Mouse (Mus musculus) liver, embryonic 14.5 days (tissue): Measurements from ENCODE around the gene Chmp3. TPM values are rescaled to one million over a fixed set of nuclear protein-coding genes. Genes with fewer than 3 reads are reported as not detected.

Source experiments
- ATAC-seq: fragments of 200-750 bp; cut with Nextera tagmentation; 2 replicates; pipeline ENCODE4 v1.8.0; 2017; ENCODE audit warnings: moderate number of reproducible peaks, mild to moderate bottlenecking, moderate library complexity; ENCODE audit not compliant: insufficient read depth
- DNase-seq, 3 experiments: peaks; one replicate each; pipeline ENCODE4 v3.0.0-alpha.2; 2012 to 2013; ENCODE audit warnings: low read depth in 3 of 3, low spot score in 3 of 3
- H3K27ac ChIP-seq: fragments of 300-500 bp; sonication (generic); 2 replicates; pipeline ENCODE4 v1.5.1; 2014; ENCODE audit warnings: moderate library complexity, mild to moderate bottlenecking, control low read depth, inconsistent platforms
- H3K27me3 ChIP-seq: fragments of 300-500 bp; sonication (generic); 2 replicates; pipeline ENCODE4 v1.6.1; 2014; ENCODE audit warnings: mild to moderate bottlenecking, low read length, moderate library complexity; ENCODE audit not compliant: control insufficient read depth, insufficient read depth
- H3K36me3 ChIP-seq: fragments of 300-500 bp; sonication (generic); replicated peaks from 2 replicates; pipeline ENCODE4 v1.6.1; 2014; ENCODE audit warnings: low read depth; ENCODE audit not compliant: control insufficient read depth, insufficient read depth
- H3K4me1 ChIP-seq, 2 experiments: fragments of 200-500 bp in 1 of 2; fragments of 300-500 bp in 1 of 2; sonication (generic) in 1 of 2; replicated peaks; 2 replicates each; pipeline ENCODE4 v1.6.1; 2012 to 2014; ENCODE audit warnings: antibody characterized with exemption in 1 of 2, inconsistent platforms in 1 of 2, low read length in 1 of 2; ENCODE audit not compliant: control insufficient read depth in 2 of 2, insufficient read depth in 2 of 2
- H3K4me2 ChIP-seq: fragments of 300-500 bp; sonication (generic); 2 replicates; pipeline ENCODE4 v1.6.1; 2014; ENCODE audit warnings: low read depth, mild to moderate bottlenecking, control low read depth, moderate library complexity
- H3K4me3 ChIP-seq, 2 experiments: fragments of 200-500 bp in 1 of 2; fragments of 300-500 bp in 1 of 2; sonication (generic) in 1 of 2; 2 replicates each; pipeline ENCODE4 v1.5.1; 2012 to 2014; ENCODE audit warnings: low read depth in 2 of 2, low read length in 2 of 2, mild to moderate bottlenecking in 2 of 2, control low read depth in 1 of 2, inconsistent platforms in 1 of 2, moderate library complexity in 1 of 2; ENCODE audit not compliant: insufficient read depth in 1 of 2
- H3K9ac ChIP-seq: fragments of 300-500 bp; sonication (generic); replicated peaks from 2 replicates; pipeline ENCODE4 v1.6.1; 2014; ENCODE audit warnings: mild to moderate bottlenecking, control low read depth, moderate library complexity
- H3K9me3 ChIP-seq: fragments of 300-500 bp; sonication (generic); 2 replicates; pipeline ENCODE4 v1.6.1; 2016; ENCODE audit warnings: low read length, mixed read lengths; ENCODE audit not compliant: control insufficient read depth
- CTCF ChIP-seq: IDR thresholded peaks from 2 replicates; pipeline ENCODE4 v1.5.1; 2016; ENCODE audit warnings: antibody characterized with exemption, low read depth, control low read depth
- EP300 ChIP-seq: IDR thresholded peaks from 2 replicates; pipeline ENCODE4 v1.6.1; 2016; ENCODE audit warnings: antibody characterized with exemption, low read depth
- WGBS: fragments of 180-500 bp; shearing (Covaris S2); extraction: QIAGEN DNeasy Blood & Tissue Kit; methylation state at CpG from one replicate; pipeline ENCODE4 v1.1.7; 2014; ENCODE audit not compliant: insufficient replicate concordance; 5-methylcytosine and 5-hydroxymethylcytosine counted together
- polyA plus RNA-seq, 2 experiments: library from polyadenylated mRNA; depleted of rRNA in 1 of 2; stranded (reverse) in 1 of 2; unstranded in 1 of 2; fragments of >200 nt; fragmentation: Nextera tagmentation in 1 of 2; extraction: Ambion mirVana in 1 of 2; gene quantifications; 2 replicates each; pipeline versions ENCODE4 v1.2.1 to v1.2.3; 2012 to 2014

The Chmp3 gene
- polyA plus RNA-seq, 2 experiments = 21.9 to 34.3 TPM

DNA sequence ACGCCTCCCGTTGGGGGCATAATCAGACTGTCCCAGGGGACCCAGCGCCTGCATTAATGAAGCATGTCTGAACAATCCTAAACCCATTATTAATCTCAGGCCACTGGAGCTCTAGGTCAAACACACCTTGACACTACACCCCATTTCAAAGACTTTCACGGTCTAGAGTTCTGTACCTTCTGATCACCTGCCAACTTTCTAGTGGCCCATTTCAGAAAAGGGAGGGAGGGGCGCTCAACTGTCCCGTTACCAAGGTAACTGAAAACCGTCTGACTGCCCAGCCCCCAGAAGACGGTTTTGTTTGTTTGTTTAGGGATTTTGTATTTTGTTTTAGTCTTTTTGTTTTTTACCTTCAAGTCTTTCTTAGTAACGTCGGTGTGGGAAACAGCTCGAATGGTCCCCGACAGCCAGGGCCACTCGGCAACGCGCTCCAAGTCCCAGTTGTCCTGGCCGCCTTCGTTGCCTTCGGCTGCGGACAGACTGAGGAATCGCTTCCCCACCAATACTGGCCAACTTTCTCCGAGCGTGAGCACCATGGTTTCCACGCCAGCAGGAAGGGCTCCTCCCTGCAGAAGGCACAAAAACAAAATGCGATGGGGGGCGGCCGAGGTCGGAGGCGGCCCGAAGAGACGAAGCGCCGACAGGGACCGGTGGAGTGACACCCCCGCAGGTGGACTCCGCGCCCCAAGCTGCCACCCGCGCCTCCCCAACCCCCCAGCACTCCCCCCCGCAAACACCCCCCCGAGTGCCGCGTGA, 88.3 kb downstream of the Chmp3 start:
- H3K9ac ChIP-seq = peak overlapping the region; percentile 96
- DNase-seq (peak; percentile 11 to 17 (median 14)), ATAC-seq (0 out of 2 replicates have a peak, but pooled peaks have one; percentile 0)
- no peaks in the 10 kb centered on the region for H3K9me3 ChIP-seq
- peaks cover 12 to 13% of the 10 kb centered on the region in 2 experiments for H3K4me1 ChIP-seq
- H3K27ac ChIP-seq = peak overlapping the region; percentile 85
- peaks cover 13% of the 10 kb centered on the region for H3K36me3 ChIP-seq
- peaks cover 3% of the 10 kb centered on the region; the same call in 1 of the 2 replicates for H3K27me3 ChIP-seq
- TF ChIP-seq EP300 (no peak), CTCF (no peak)
- peak overlapping the region; percentile 88 to 90 for H3K4me3 ChIP-seq
- 3% methylated on average over 42 of the region's 42 CpGs for WGBS
- peak overlapping the region; percentile 94 for H3K4me2 ChIP-seq

Other genes with a start within 250 kb of the Chmp3 start
- gene Smyd1, start 221.6 kb upstream of the Chmp3 start, polyA plus RNA-seq (2012; rRNA removed) = 0.04 and 0.08 TPM in 2 replicates
- gene Smyd1, start 221.6 kb upstream of the Chmp3 start, polyA plus RNA-seq (2014; fragmentation: Nextera tagmentation; extraction: Ambion mirVana) = 0.11 TPM in 1 of 2 replicates, not detected in the other
- not detected in 2 replicates for gene Cd8b1, start 221.0 kb upstream of the Chmp3 start, polyA plus RNA-seq (2012; rRNA removed)
- gene Cd8b1, start 221.0 kb upstream of the Chmp3 start, polyA plus RNA-seq (2014; fragmentation: Nextera tagmentation; extraction: Ambion mirVana) = not detected in 2 replicates
- not detected in 2 replicates for gene Cd8a, start 170.4 kb upstream of the Chmp3 start, polyA plus RNA-seq (2012; rRNA removed)
- not detected in 2 replicates for gene Cd8a, start 170.4 kb upstream of the Chmp3 start, polyA plus RNA-seq (2014; fragmentation: Nextera tagmentation; extraction: Ambion mirVana)
- 10.3 and 14.8 TPM in 2 replicates for gene Rmnd5a, start 103.2 kb upstream of the Chmp3 start, polyA plus RNA-seq (2012; rRNA removed)
- gene Rmnd5a, start 103.2 kb upstream of the Chmp3 start, polyA plus RNA-seq (2014; fragmentation: Nextera tagmentation; extraction: Ambion mirVana) = 4.5 and 4.7 TPM in 2 replicates
- gene Rnf103, start 49.9 kb upstream of the Chmp3 start, polyA plus RNA-seq (2012; rRNA removed) = 3.8 and 5.0 TPM in 2 replicates
- 7.2 and 7.8 TPM in 2 replicates for gene Rnf103, start 49.9 kb upstream of the Chmp3 start, polyA plus RNA-seq (2014; fragmentation: Nextera tagmentation; extraction: Ambion mirVana)
- 8.8 and 11.8 TPM in 2 replicates for gene Kdm3a, start 89.2 kb downstream of the Chmp3 start, polyA plus RNA-seq (2012; rRNA removed)
- 8.6 and 8.9 TPM in 2 replicates for gene Kdm3a, start 89.2 kb downstream of the Chmp3 start, polyA plus RNA-seq (2014; fragmentation: Nextera tagmentation; extraction: Ambion mirVana)
- 1.9 TPM in 2 replicates for gene Reep1, start 163.8 kb downstream of the Chmp3 start, polyA plus RNA-seq (2012; rRNA removed)
- 2.6 and 3.0 TPM in 2 replicates for gene Reep1, start 163.8 kb downstream of the Chmp3 start, polyA plus RNA-seq (2014; fragmentation: Nextera tagmentation; extraction: Ambion mirVana)